Mouse (Mus musculus): ENCODE measurements at regions not wholly inside any gene's neighbourhood (a gene's known extent, or its start where the extent isn't known, plus 50 kb on each side); places are given as distances from the start of the nearest gene placed in this dataset.
A peak's percentile ranks its signal among the peaks of the same experiment; 100 is the strongest.
"Not testable (repeated sequence)": the region's sequence is repeated elsewhere in the genome, so short reads cannot be mapped to it uniquely, and the experiment has no call there.

- DNase-seq (ENCODE audit: low spot score in 2 of 2), result no peak
Observed at GRCm38 (mm10) chr1:161728546-161729206, 59.6 kb downstream of the Fasl start.

GRCm38 (mm10) chr1:161727357-161727756 is 60.9 kb downstream of the Fasl start:
- DNase-seq (ENCODE audit: low spot score in 2 of 2), result not testable (repeated sequence)

- DNase-seq (ENCODE audit: low spot score in 2 of 2), result not testable (repeated sequence)
Observed at GRCm38 (mm10) chr1:161726098-161726497, 62.2 kb downstream of the Fasl start.

GRCm38 (mm10) chr1:161719876-161720275 is 68.4 kb downstream of the Fasl start:
- DNase-seq (ENCODE audit: low spot score in 2 of 2), result no peak

- no peak for DNase-seq (ENCODE audit: low spot score in 2 of 2)
Observed at GRCm38 (mm10) chr1:161718254-161718653, 70.0 kb downstream of the Fasl start.

- DNase-seq (ENCODE audit: low spot score in 2 of 2), result peak; percentile 25 to 47
Observed at GRCm38 (mm10) chr1:161712918-161713317, 75.4 kb downstream of the Fasl start.

- no peak for DNase-seq (ENCODE audit: low spot score in 2 of 2)
Observed at GRCm38 (mm10) chr1:161712283-161712682, 76.0 kb downstream of the Fasl start.

- DNase-seq (ENCODE audit: low spot score in 2 of 2), result no peak
Observed at GRCm38 (mm10) chr1:161707049-161707448, 81.2 kb downstream of the Fasl start.

GRCm38 (mm10) chr1:161704961-161705360 is 83.3 kb downstream of the Fasl start:
- DNase-seq (ENCODE audit: low spot score in 2 of 2), result no peak

GRCm38 (mm10) chr1:161704527-161704926 is 83.8 kb downstream of the Fasl start:
- no peak for DNase-seq (ENCODE audit: low spot score in 2 of 2)

- DNase-seq (ENCODE audit: low spot score in 2 of 2), result no peak
Observed at GRCm38 (mm10) chr1:161695886-161696285, 92.4 kb downstream of the Fasl start.

GRCm38 (mm10) chr1:161693768-161694160 is 94.5 kb downstream of the Fasl start:
- no peak for DNase-seq (ENCODE audit: low spot score in 2 of 2)

- no peak for DNase-seq (ENCODE audit: low spot score in 2 of 2)
Observed at GRCm38 (mm10) chr1:161692836-161693767, 95.2 kb downstream of the Fasl start.

GRCm38 (mm10) chr1:161688946-161689345 is 99.3 kb downstream of the Fasl start:
- DNase-seq (ENCODE audit: low spot score in 2 of 2), result no peak

GRCm38 (mm10) chr1:161687548-161687947 is 100.7 kb downstream of the Fasl start:
- peak; percentile 6 to 20 for DNase-seq (ENCODE audit: low spot score in 2 of 2)

- no peak for DNase-seq (ENCODE audit: low spot score in 2 of 2)
Observed at GRCm38 (mm10) chr1:161680558-161680957, 107.7 kb downstream of the Fasl start.

- no peak for DNase-seq (ENCODE audit: low spot score in 2 of 2)
Observed at GRCm38 (mm10) chr1:161670937-161671336, 117.4 kb downstream of the Fasl start.

GRCm38 (mm10) chr1:161664321-161664720 is 124.0 kb downstream of the Fasl start:
- no peak for DNase-seq (ENCODE audit: low spot score in 2 of 2)

GRCm38 (mm10) chr1:161663351-161663750 is 124.9 kb downstream of the Fasl start:
- no peak for DNase-seq (ENCODE audit: low spot score in 2 of 2)

GRCm38 (mm10) chr1:161662241-161662640 is 126.1 kb downstream of the Fasl start:
- DNase-seq (ENCODE audit: low spot score in 2 of 2), result no peak

- no peak for DNase-seq (ENCODE audit: low spot score in 2 of 2)
Observed at GRCm38 (mm10) chr1:161657511-161657910, 130.8 kb downstream of the Fasl start.

- DNase-seq (ENCODE audit: low spot score in 2 of 2), result no peak
Observed at GRCm38 (mm10) chr1:161649387-161649786, 138.9 kb downstream of the Fasl start.

GRCm38 (mm10) chr1:161632098-161632497 is 137.6 kb downstream of the Tnfsf18 start:
- DNase-seq (ENCODE audit: low spot score in 2 of 2), result no peak
